Mouse (Mus musculus) layer of hippocampus, adult 18-20 months (tissue): ENCODE data around the gene Hs6st1. TPM values are rescaled to one million over a fixed set of nuclear protein-coding genes. Genes with fewer than 3 reads are reported as not detected.
"Not testable (repeated sequence)": the region's sequence is repeated elsewhere in the genome, so short reads cannot be mapped to it uniquely, and the experiment has no call there.

ENCODE experiments used
- DNase-seq, 2 experiments: peaks; one replicate each; pipeline ENCODE4 v3.0.0; 2022; ENCODE audit warnings: low spot score in 2 of 2
- long read RNA-seq: library from polyadenylated mRNA; stranded (forward); transcript quantifications from one replicate; pipeline ENCODE4 v2.0.0, GENCODE M21; 2021
- total RNA-seq, 2 experiments: library from RNA; stranded (reverse); gene quantifications; 2 replicates each; pipeline ENCODE4 v1.2.3; 2021

The Hs6st1 gene
- total RNA-seq, result 10 to 100 TPM; 38.6 to 39.5 TPM
- long read RNA-seq, transcript Hs6st1-202 (1 exons, 3,291 nt), result minor isoform, 15 of 51 reads
- long read RNA-seq, transcript Hs6st1-201 (2 exons, 3,719 nt), result major isoform, 34 of 51 reads
- long read RNA-seq, partial matches to known transcripts, result 0 of 51 reads
- long read RNA-seq, other reads (novel, unspliced or antisense), result 2 of 51 reads

DNA sequence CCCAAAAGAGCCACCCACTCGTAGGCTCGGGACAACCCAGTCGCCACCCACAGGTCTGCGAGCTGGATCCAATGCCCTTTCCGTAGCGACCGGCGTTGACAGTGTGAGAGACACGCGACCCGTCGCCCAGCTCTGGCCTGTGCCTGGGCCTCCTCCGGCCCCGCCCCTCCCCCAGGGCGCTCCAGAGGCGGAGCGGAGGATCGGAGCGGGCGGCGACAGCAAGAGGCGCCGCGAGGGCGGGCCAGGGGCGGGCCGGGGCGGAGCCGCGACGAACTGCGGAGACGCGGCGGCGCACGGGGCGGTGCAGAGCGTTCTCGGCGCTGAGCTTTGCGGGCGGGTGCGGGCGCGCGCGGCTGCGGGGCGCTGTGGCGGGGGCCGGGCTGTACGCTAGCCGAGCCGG is at the start of gene Hs6st1:
Gene Hs6st1, plus strand, starts transcription at position 325 of the 400 bp plus-strand sequence.
- peak; percentile 89 to 96 for DNase-seq

- DNase-seq, result no peak
Observed at GRCm38 (mm10) chr1:36018617-36019016, 49.6 kb upstream of the Hs6st1 start.

DNA sequence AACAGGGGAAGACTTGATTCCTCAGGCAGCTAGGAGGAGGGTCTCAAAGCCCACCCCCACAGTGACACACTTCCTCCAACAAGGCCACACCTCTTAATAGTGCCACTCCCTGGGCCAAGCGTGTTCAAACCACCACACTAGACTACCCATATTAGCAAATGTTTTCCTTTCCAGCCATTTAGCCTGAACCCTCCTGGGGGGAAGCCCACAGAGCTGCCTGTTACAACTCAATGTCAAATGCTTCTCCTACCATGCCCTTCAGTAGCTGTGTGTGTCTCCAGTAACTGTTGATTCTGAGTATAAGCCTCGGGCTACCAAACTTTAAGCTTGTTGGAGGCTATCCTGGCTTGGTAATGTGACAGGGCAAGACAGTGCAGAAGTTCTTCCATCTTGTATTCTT is 49.0 kb upstream of the Hs6st1 start:
- DNase-seq, result no peak

- DNase-seq, result no peak
Observed at GRCm38 (mm10) chr1:36020315-36020714, 47.9 kb upstream of the Hs6st1 start.

DNA sequence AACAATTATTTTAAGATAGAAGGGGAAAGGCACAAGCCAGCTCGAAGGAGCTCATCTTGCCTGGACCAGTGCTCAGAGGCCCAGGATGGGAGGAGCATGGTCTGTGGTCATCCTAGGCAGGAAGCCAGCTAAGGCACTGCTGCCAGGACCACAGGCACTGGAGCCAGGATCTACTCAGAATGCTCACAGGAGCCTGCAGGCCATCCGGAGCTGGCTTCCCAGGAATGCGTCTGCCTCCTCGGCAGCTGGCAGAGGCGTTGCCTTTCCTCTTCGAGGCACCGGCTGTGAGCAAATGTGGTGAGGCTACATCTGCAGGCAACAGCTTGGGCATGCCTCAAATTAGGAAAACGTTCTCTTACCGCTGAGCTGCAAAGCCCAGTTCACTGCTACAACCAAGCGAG is 37.8 kb upstream of the Hs6st1 start:
- peak; percentile 66 to 78 for DNase-seq

GRCm38 (mm10) chr1:36038769-36039168 is 29.4 kb upstream of the Hs6st1 start:
- no peak for DNase-seq

- no peak for DNase-seq
Observed at GRCm38 (mm10) chr1:36042072-36042471, 26.1 kb upstream of the Hs6st1 start.

- DNase-seq, result not testable (repeated sequence)
Observed at GRCm38 (mm10) chr1:36043793-36044192, 24.4 kb upstream of the Hs6st1 start.

DNA sequence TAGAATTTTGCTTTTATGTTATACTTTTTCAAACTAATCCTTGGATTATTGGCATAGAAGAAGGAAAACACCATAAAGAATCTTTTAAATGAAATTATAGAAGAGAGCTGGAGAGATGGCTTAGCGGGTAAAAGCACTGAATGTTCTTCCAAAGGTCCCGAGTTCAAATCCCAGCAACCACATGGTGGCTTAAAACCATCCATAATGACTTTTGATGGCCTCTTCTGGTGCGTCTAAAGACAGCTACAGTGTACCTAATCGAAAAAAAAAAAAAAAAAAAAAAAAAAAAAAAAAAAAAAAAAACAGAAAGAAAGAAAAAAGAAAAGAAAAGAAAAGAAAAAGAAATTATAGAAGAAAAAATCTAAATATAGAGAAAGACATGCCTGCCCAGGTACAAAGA is 23.9 kb upstream of the Hs6st1 start:
- DNase-seq, result no peak

- DNase-seq, result no peak
Observed at GRCm38 (mm10) chr1:36052672-36053071, 15.5 kb upstream of the Hs6st1 start.

DNA sequence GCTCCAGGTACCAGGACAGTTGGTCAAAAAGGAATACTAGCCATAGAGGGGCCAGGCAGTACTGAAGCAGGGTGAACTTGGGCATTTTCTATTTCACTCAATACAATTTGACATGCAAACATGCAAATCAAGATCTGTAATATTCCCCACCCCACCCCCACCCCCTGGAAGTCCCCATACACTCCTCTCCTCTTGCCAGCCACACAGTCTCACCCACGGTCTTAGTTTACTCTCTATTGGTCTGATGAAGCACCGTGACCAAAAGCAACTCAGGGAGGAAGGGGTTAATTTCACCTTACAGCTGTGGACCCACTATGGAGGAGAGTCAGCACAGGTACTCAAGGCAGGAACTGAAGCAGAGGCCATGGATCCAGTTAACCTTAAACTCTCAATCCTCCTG is 14.6 kb upstream of the Hs6st1 start:
- DNase-seq, result no peak

- DNase-seq, result no peak
Observed at GRCm38 (mm10) chr1:36054182-36054966, 13.8 kb upstream of the Hs6st1 start.

DNA sequence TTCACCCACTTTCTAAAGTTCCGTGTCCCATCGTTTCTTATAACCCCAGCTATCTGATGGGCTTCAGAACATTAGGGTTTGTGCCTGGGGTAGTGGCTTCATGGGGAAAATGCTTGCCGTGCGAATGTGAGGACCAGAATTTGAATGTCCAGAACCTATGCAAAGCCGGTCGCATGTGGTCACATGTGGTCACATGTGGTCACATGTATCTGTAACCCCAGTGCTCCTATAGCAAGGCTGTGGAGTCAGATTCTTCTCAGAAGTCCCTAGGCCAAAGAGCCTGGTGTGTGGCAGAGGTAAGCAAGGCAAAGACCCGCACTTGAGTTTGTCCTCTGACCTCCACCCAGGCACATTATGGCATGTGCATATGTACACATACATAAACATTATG is 13.2 kb upstream of the Hs6st1 start:
- no peak for DNase-seq

GRCm38 (mm10) chr1:36059351-36059750 is 8.8 kb upstream of the Hs6st1 start:
- DNase-seq, result no peak

DNA sequence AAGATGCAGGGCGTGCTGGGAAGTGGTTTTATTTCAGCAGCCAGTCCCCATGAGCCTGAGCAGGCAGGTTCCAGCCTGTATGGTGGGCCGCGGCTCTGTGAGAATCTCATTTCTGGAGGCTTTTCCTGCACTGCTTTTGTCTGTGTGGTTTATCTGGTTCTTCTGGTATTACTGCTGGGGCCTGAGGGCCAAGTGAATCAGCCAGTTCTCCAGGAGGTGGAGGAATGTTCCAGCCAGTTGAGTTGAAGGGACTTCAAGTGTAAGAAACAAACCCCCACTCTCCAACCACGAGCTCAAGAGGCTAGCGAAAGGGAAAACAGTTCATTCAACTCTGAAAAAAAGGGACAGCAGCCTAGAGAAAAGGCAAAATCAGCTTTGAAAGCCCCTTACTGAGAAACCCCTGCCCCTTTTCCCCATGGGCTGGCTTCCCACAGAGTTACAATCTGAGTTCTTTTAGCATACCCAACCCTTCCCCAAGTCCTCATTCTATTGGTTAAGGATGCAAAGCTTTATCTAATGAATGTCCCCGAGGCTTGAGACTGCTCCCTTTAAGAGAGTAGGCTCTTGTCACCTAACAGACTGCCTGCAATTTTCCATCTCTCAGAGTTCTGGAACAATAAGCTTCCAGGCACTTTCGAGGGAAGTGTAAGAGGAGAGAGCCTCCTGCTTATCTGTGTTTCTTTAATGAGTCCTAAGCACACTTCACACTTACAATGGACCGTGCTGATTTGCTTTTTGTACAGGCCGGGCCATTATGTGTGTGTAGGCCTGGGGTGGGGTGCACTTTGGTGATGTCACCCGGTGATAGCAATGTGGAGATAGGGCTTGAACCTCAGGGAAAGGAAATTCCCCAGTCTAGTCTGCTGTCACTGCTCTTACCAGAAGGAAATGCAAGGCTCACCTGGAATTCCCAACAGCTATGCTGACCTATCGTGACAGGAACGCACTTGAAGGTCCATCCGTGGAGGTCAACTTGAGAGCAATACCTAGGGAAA is 7.9 kb upstream of the Hs6st1 start:
- no peak for DNase-seq

- DNase-seq, result no peak
Observed at GRCm38 (mm10) chr1:36061211-36061915, 6.8 kb upstream of the Hs6st1 start.

DNA sequence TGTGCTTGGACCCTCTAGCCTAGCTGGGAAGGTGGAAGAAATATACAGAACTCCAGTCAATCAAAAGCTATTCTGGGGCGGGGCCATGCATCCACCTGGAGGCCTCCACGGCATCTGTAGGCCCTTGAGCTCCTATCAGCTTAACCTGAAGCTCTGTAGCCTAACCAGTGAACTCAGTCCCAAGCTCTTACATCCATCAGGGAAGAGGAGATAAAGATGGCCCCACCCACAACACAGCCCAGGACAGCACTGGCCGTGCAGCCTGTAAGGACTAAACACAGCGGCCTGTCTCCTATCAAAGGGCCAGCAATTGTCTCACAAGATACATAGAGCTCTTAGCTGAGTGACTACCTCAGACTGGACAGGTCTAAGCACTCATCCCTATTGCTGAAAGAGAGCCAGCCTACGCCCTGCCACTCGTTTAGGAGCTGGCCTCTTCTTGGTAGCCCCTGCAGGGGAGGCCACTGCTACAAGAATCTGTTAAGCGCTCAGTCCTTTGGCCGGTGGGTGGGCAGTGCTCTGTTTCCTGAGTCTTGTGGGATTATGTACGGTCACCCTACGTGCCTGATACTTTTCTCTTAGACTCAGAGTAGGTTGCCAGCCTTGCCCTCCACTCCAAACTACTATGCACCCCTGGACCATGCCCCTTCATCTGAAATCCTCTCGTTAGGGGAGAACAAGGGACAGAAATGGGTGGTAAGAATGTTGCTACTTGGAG is 6.0 kb upstream of the Hs6st1 start:
- DNase-seq, result no peak

GRCm38 (mm10) chr1:36062826-36063640 is 5.2 kb upstream of the Hs6st1 start:
- no peak for DNase-seq

DNA sequence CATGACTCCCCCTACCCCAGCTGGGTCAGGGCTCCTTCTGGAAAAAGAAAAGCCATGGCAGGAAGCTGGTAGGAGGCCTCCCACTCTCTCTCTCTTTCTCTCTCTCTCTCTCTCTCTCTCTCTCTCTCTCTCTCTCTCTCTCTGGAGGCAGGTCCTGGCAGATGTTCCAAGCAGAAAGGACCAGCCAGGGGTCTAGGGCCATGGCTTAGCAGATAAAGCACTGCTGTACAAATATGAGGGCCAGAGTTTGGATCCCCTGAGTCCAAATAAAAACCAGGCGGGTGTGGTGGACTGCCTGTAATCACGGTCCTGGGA is 4.6 kb upstream of the Hs6st1 start:
- no peak for DNase-seq

DNA sequence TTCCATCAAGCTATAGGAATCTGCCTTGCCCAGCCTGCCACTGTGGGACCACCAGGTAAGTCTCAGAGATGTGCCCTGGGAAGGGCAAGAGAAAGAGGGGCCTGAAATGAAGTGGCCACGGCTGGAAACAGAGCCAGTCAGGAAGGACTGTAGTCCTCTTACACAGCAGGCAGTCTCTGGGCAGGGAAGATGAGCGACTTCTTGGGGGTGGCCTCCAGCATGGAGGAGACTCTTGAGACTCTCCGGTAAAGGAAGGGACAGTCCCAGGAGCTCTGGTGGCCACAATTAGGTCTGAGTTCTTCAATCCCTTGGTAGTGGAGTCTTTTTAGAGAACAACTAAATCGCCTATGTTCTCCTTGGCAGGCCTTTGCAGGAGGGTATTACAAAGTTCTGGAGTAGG is 4.0 kb upstream of the Hs6st1 start:
- no peak for DNase-seq
